Mouse (Mus musculus) limb, embryonic 15.5 days (tissue): Measurements from ENCODE around the gene Mogs. TPM values are rescaled to one million over a fixed set of nuclear protein-coding genes. Genes with fewer than 3 reads are reported as not detected.
A peak's percentile ranks its signal among the peaks of the same experiment; 100 is the strongest.

ENCODE experiments used
- ATAC-seq: fragments of 200-750 bp; cut with Nextera tagmentation; 2 replicates; pipeline ENCODE4 v1.8.0; 2017; ENCODE audit warnings: low read depth, moderate TSS enrichment; ENCODE audit not compliant: insufficient number of reproducible peaks, low FRiP score, low TSS enrichment
- H3K27ac ChIP-seq: fragments of 300-500 bp; sonication (generic); 2 replicates; pipeline ENCODE4 v1.5.1; 2015; ENCODE audit warnings: moderate library complexity, mild to moderate bottlenecking, inconsistent platforms
- H3K27me3 ChIP-seq: fragments of 300-500 bp; sonication (generic); 2 replicates; pipeline ENCODE4 v1.6.1; 2015; ENCODE audit warnings: inconsistent platforms
- H3K36me3 ChIP-seq: fragments of 300-500 bp; sonication (generic); 2 replicates; pipeline ENCODE4 v1.6.1; 2015; ENCODE audit warnings: inconsistent platforms
- H3K4me1 ChIP-seq: fragments of 300-500 bp; sonication (generic); 2 replicates; pipeline ENCODE4 v1.6.1; 2015; ENCODE audit warnings: inconsistent platforms
- H3K4me2 ChIP-seq: fragments of 300-500 bp; sonication (generic); 2 replicates; pipeline ENCODE4 v1.6.1; 2015; ENCODE audit warnings: mild to moderate bottlenecking, inconsistent platforms
- H3K4me3 ChIP-seq: fragments of 300-500 bp; sonication (generic); 2 replicates; pipeline ENCODE4 v1.5.1; 2015; ENCODE audit warnings: mild to moderate bottlenecking, inconsistent platforms
- H3K9ac ChIP-seq: fragments of 300-500 bp; sonication (generic); 2 replicates; pipeline ENCODE4 v1.6.1; 2015; ENCODE audit warnings: inconsistent platforms
- H3K9me3 ChIP-seq: fragments of 300-500 bp; sonication (generic); 2 replicates; pipeline ENCODE4 v1.6.1; 2016; ENCODE audit warnings: inconsistent platforms
- WGBS: fragments of 180-500 bp; shearing (Covaris S2); methylation state at CpG from one replicate; pipeline ENCODE4 v1.1.7; 2015; 5-methylcytosine and 5-hydroxymethylcytosine counted together
- polyA plus RNA-seq: library from polyadenylated mRNA; unstranded; fragments of >200 nt; fragmentation: Nextera tagmentation; extraction: Ambion mirVana; gene quantifications from 2 replicates; pipeline ENCODE4 v1.2.1, GENCODE M21; 2015

Mogs gene
- polyA plus RNA-seq, 1 experiment from 2014 or later = 53.8 TPM

- Histone ChIP-seq H3K4me3 (peak overlapping the region; percentile 67), H3K27ac (peak overlapping the region; percentile 86), H3K36me3 (0 out of 2 replicates have a peak, but pooled peaks cover 4% of the 10 kb centered on the region), H3K4me2 (peak overlapping the region; percentile 93), H3K4me1 (peaks cover 18% of the 10 kb centered on the region), H3K9ac (peak overlapping the region; percentile 56), H3K9me3 (no peaks in the 10 kb centered on the region), H3K27me3 (no peaks in the 10 kb centered on the region)
- under 1% methylated on average over 74 of the region's 74 CpGs for WGBS
- ATAC-seq = peak; percentile 58
Measured at GRCm38 (mm10) chr6:83101688-83102556, 13.4 kb upstream of the Mogs start.

- 52% methylated on average over 11 of the region's 11 CpGs for WGBS
- 0 out of 2 replicates have a peak, but pooled peaks have one; percentile 4 for ATAC-seq
- Histone ChIP-seq H3K4me1 (peaks cover 27% of the 10 kb centered on the region), H3K9me3 (no peaks in the 10 kb centered on the region), H3K27ac (no peak overlapping the region), H3K27me3 (no peaks in the 10 kb centered on the region), H3K36me3 (peaks cover 5% of the 10 kb centered on the region; the same call in 1 of the 2 replicates), H3K4me2 (peak overlapping the region; percentile 93), H3K4me3 (no peak overlapping the region), H3K9ac (no peak overlapping the region)
Measured at GRCm38 (mm10) chr6:83103130-83103650, 12.1 kb upstream of the Mogs start.

GRCm38 (mm10) chr6:83104158-83104557 is 11.1 kb upstream of the Mogs start:
- Histone ChIP-seq H3K36me3 (peaks cover 5% of the 10 kb centered on the region; the same call in 1 of the 2 replicates), H3K9me3 (no peaks in the 10 kb centered on the region), H3K4me3 (no peak overlapping the region), H3K4me1 (peaks cover 32% of the 10 kb centered on the region), H3K9ac (no peak overlapping the region), H3K27ac (no peak overlapping the region), H3K27me3 (no peaks in the 10 kb centered on the region), H3K4me2 (no peak overlapping the region)
- 84% methylated on average over 4 of the region's 4 CpGs for WGBS
- no peak for ATAC-seq

DNA sequence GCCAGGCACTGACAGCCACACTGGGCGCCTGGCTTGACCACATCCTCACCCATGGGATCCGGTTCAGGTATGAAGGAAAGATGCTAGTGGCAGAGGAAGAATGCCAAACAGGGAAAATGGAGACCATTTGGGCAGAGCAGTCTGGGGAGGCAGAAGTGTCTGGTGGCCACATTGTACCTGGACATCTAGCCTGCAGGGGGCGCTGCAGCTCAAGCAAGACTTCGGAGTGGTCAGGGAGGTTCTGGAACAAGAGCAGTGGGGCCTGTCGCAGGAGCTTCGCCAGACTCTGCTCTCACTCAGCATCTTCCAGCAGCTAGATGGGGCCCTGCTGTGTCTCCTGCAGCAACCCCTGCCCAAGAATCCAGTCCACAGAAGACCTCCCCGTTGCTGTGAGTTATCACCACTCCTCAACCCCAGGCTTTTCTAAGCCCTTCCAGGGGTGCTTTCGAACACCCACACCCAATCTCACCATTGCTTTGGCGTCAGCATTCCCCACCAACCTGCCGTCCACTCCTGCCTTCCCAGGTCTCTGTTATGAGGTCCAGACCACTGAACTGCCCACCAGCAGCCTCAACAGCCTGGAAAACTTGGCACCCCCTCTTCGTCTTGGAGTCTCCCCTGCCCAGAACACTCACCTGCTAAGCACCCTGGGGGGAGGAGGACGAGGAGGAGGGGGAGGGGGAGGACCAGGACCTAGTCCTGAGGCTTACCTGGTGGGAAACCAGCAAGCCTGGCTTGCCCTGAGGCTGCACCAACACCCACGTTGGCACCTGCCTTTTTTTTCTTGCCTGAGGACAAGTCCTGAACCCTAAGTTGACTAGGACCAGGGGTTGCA is 7.5 kb upstream of the Mogs start:
- Histone ChIP-seq H3K4me2 (peak overlapping the region; percentile 82), H3K36me3 (peaks cover 12% of the 10 kb centered on the region; the same call in 1 of the 2 replicates), H3K27me3 (no peaks in the 10 kb centered on the region), H3K27ac (peak overlapping the region; percentile 85; the same call in 1 of the 2 replicates), H3K9me3 (no peaks in the 10 kb centered on the region), H3K9ac (no peak overlapping the region), H3K4me3 (peak overlapping the region; percentile 89), H3K4me1 (peaks cover 28% of the 10 kb centered on the region)
- ATAC-seq = no peak
- WGBS = 35% methylated on average over 13 of the region's 13 CpGs

DNA sequence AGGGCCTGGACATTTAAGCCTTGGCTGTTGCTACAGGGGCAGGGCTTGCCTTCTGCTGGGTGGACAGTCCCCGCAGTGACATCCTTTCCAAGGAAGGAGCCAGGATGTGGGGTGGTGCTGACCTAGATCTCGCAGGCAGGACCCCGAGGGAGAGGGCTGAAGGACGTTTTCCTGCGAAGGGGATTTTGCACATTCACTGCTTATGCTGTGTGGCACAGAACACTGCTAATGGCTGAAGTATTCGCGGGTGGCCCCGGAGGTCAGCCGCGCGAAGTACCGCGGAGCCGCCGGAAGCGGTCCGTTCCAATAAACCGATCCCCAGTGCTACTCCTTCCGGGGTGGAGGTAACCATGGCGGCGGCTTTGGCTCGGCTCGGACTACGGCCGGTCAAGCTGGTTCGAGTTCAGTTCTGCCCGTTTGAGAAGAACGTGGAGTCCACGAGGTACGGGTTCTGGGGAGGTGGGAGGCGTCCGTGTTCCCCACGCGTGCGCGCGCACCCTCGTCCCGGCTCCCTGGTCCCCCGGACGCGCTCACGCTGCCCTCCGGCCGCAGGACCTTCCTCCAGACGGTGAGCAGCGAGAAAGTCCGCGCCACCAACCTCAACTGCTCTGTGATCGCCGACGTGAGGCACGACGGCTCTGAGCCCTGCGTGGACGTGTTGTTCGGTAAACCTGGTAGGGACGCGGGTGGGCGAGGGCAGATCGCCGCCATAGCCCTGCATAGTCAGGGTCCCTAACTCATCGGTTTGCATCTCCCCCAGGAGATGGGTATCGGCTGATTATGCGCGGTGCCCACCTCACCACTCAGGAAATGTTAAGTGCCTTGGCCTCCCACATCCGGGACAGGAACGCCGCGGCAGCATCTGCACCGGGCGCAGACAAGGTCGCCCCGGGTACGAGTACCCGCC is 6.3 kb upstream of the Mogs start, which contains the start of gene Mrpl53:
Mrpl53 (plus strand) TSS at position 279 of the 907 bp plus-strand sequence.
- under 1% methylated on average over 76 of the region's 76 CpGs for WGBS
- H3K4me2 ChIP-seq = peak within 1 kb of the TSS; percentile 82
- H3K4me1 ChIP-seq = peaks cover 20% of the 10 kb centered on the region
- peaks cover 12% of the 10 kb centered on the region; the same call in 1 of the 2 replicates for H3K36me3 ChIP-seq
- peak within 1 kb of the TSS; percentile 90 for H3K9ac ChIP-seq
- no peaks in the 10 kb centered on the region for H3K9me3 ChIP-seq
- peak; percentile 79 for ATAC-seq
- H3K4me3 ChIP-seq = peak within 1 kb of the TSS; percentile 89
- peak within 1 kb of the TSS; percentile 85 for H3K27ac ChIP-seq
- no peaks in the 10 kb centered on the region for H3K27me3 ChIP-seq

DNA sequence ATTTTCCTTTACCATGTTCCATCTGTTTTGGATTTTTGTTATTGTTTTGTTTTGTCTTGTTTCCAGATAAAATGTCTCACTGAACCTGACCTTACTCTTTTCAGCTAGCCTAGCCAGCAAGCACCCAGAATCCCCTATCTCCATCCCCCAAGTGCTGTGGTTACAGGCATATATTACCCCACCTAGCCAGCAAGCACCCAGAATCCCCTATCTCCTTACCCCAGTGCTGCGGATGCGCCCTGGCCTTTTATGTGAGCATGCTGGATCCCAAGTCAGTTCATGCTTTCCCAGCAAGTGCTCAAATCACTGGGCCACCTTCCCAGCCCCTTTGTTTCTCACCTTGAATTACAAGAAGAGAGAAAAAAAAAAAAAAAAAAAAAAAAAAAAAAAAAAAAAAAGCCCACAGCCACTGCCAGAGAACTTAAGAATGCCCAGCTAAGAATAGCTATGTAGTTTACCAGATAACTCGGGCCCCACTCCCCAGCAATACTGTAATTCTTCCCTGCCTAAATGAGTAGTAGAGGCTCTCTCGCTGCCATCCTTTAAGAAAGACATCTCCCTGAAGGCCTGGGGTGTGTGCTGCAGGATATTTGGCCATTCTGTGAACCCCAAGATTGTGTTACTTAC is 3.7 kb upstream of the Mogs start:
- peaks cover 10% of the 10 kb centered on the region; the same call in 1 of the 2 replicates for H3K36me3 ChIP-seq
- no peak overlapping the region for H3K27ac ChIP-seq
- 91% methylated on average over 4 of the region's 4 CpGs for WGBS
- ATAC-seq = no peak
- no peak overlapping the region for H3K9ac ChIP-seq
- H3K4me2 ChIP-seq = no peak overlapping the region
- no peaks in the 10 kb centered on the region for H3K9me3 ChIP-seq
- H3K27me3 ChIP-seq = no peaks in the 10 kb centered on the region
- no peak overlapping the region for H3K4me3 ChIP-seq
- peaks cover 35% of the 10 kb centered on the region for H3K4me1 ChIP-seq

DNA sequence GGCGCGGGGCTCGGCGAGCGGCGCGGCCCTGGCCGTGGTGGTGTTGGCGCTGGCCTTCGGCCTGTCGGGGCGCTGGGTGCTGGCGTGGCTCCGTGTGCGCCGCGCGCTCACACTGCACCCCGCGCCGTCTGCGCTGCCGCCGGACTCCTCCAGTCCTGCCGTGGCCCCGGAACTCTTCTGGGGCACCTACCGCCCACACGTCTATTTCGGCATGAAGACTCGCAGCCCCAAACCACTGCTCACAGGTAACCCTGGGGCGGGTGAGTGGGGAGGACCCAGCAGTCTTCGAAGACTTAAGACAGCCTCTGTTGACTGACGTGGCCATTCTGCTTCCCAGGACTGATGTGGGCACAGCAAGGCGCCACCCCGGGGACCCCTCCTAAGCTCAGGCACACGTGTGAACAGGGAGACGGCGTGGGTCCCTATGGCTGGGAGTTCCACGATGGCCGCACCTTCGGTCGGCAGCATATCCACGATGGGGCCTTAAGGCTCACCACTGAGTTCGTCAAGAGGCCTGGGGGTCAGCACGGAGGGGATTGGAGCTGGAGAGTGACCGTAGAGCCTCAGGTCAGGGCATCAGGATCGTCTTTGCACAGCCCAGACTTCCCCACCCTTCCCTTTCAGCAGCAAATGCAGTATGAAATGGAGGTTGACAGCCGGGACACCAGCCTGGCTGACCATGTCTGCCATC is 531 bp downstream of the Mogs start:
- Histone ChIP-seq H3K4me2 (peak overlapping the region; percentile 70), H3K9ac (peak overlapping the region; percentile 91), H3K9me3 (no peaks in the 10 kb centered on the region), H3K4me1 (peaks cover 42% of the 10 kb centered on the region), H3K4me3 (peak overlapping the region; percentile 96), H3K36me3 (peaks cover 36% of the 10 kb centered on the region), H3K27me3 (no peaks in the 10 kb centered on the region), H3K27ac (peak overlapping the region; percentile 89)
- peak; percentile 70 for ATAC-seq
- WGBS = 1% methylated on average over 47 of the region's 48 CpGs

DNA sequence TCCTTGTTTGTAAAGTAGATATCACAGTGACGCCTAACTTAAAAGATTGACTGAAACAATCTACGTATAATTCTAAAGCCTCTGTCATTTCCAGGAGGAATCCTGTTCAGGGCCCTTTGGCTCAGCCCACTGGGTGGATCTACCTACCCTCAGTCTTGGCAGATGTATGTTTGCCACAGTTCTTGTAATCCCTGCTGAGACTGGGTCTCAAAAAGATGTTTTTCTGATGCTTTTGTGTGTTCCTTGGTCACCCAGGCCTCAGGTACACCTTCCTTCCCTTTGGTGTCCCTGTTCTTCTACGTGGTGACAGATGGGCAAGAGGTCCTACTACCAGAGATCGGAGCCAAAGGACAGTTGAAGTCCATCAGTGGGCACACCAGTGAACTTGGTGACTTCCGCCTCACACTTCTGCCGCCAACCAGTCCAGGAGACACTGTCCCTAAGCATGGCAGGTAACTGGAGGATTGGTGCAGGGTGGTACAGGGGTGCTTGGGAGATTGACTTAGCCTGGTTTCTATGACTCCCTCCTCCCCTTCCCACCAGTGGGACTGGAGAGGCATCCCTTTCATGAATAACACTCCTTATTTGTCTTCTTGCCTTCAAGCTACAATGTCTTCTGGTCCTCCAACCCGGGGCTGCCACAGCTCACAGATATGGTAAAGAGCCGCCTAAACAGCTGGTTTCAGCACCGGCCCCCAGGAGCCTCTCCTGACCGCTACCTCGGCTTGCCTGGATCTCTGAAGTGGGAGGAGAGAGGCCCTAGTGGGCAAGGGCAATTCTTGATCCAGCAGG is 1.3 kb downstream of the Mogs start:
- Histone ChIP-seq H3K36me3 (peaks cover 30% of the 10 kb centered on the region), H3K4me3 (peak overlapping the region; percentile 96), H3K4me2 (peak overlapping the region; percentile 70), H3K27ac (0 out of 2 replicates have a peak overlapping the region, but pooled peaks have one; percentile 89), H3K9me3 (no peaks in the 10 kb centered on the region), H3K4me1 (peaks cover 43% of the 10 kb centered on the region), H3K9ac (peak overlapping the region; percentile 91), H3K27me3 (no peaks in the 10 kb centered on the region)
- no peak for ATAC-seq
- 74% methylated on average over 11 of the region's 11 CpGs for WGBS

DNA sequence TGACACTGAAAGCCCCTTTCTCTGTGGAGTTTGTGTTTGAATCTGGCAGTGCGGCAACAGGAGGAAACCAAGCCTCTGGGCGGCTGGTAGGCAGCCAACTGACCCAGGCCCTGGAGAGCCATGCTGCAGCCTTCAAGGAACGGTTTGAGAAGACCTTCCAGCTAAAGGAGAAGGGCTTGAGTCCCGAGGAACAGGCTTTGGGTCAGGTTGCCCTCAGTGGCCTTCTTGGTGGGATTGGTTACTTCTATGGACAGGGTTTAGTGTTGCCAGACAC is 1.8 kb downstream of the Mogs start:
- Histone ChIP-seq H3K9me3 (no peaks in the 10 kb centered on the region), H3K27me3 (no peaks in the 10 kb centered on the region), H3K4me1 (peaks cover 48% of the 10 kb centered on the region), H3K27ac (no peak overlapping the region), H3K36me3 (peaks cover 30% of the 10 kb centered on the region), H3K9ac (no peak overlapping the region), H3K4me2 (peak overlapping the region; percentile 70; the same call in 1 of the 2 replicates), H3K4me3 (peak overlapping the region; percentile 96; the same call in 1 of the 2 replicates)
- WGBS = 79% methylated on average over 4 of the region's 4 CpGs
- ATAC-seq = no peak

DNA sequence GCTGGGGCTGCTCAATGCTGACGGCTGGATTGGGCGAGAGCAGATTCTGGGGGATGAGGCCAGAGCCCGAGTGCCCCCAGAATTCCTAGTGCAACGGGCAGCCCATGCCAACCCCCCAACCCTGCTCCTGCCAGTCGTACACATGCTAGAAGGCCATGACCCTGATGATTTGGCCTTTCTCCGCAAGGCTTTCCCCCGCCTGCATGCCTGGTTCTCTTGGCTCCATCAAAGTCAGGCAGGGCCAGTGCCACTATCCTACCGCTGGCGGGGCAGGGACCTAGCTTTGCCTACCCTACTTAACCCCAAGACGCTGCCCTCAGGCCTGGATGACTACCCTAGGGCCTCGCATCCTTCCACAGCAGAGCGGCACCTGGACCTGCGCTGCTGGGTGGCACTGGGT is 2.3 kb downstream of the Mogs start:
- Histone ChIP-seq H3K4me2 (no peak overlapping the region), H3K27ac (no peak overlapping the region), H3K27me3 (no peaks in the 10 kb centered on the region), H3K36me3 (peaks cover 30% of the 10 kb centered on the region), H3K9ac (no peak overlapping the region), H3K4me1 (peaks cover 53% of the 10 kb centered on the region), H3K9me3 (no peaks in the 10 kb centered on the region), H3K4me3 (no peak overlapping the region)
- 86% methylated on average over 13 of the region's 13 CpGs for WGBS
- ATAC-seq = no peak
